Mouse (Mus musculus) stomach, embryonic 16.5 days (tissue): ENCODE measurements at regions not wholly inside any gene's neighbourhood (a gene's known extent, or its start where the extent isn't known, plus 50 kb on each side); places are given as distances from the start of the nearest gene placed in this dataset.
A peak's percentile ranks its signal among the peaks of the same experiment; 100 is the strongest.

Experiments used
- ATAC-seq: fragments of 200-750 bp; cut with Nextera tagmentation; 2 replicates; pipeline ENCODE4 v1.8.0; 2017; ENCODE audit warnings: moderate number of reproducible peaks, moderate TSS enrichment; ENCODE audit not compliant: insufficient read depth, low FRiP score
- H3K27ac ChIP-seq: fragments of 300-500 bp; sonication (generic); 2 replicates; pipeline ENCODE4 v1.5.1; 2014; ENCODE audit warnings: low read length
- H3K27me3 ChIP-seq: fragments of 300-500 bp; sonication (generic); 2 replicates; pipeline ENCODE4 v1.6.1; 2014; ENCODE audit warnings: low read length, control low read depth, mixed read lengths; ENCODE audit not compliant: control insufficient read depth, insufficient read depth
- H3K36me3 ChIP-seq: fragments of 300-500 bp; sonication (generic); 2 replicates; pipeline ENCODE4 v1.6.1; 2014; ENCODE audit warnings: low read length; ENCODE audit not compliant: control insufficient read depth, insufficient read depth
- H3K4me1 ChIP-seq: fragments of 300-500 bp; sonication (generic); 2 replicates; pipeline ENCODE4 v1.6.1; 2014; ENCODE audit warnings: low read length, control low read depth, mixed read lengths; ENCODE audit not compliant: control insufficient read depth, insufficient read depth
- H3K4me2 ChIP-seq: fragments of 300-500 bp; sonication (generic); 2 replicates; pipeline ENCODE4 v1.6.1; 2014; ENCODE audit warnings: low read depth, low read length, mixed read lengths
- H3K4me3 ChIP-seq: fragments of 300-500 bp; sonication (generic); replicated peaks from 2 replicates; pipeline ENCODE4 v1.5.1; 2014; ENCODE audit warnings: mild to moderate bottlenecking, low read length
- H3K9ac ChIP-seq: fragments of 300-500 bp; sonication (generic); 2 replicates; pipeline ENCODE4 v1.6.1; 2014; ENCODE audit warnings: low read length
- H3K9me3 ChIP-seq: fragments of 300-500 bp; sonication (generic); replicated peaks from 2 replicates; pipeline ENCODE4 v1.6.1; 2016; ENCODE audit warnings: low read length, control low read depth; ENCODE audit not compliant: control insufficient read depth
- WGBS: fragments of 180-500 bp; shearing (Covaris S2); extraction: QIAGEN DNeasy Blood & Tissue Kit; methylation state at CpG from one replicate; pipeline ENCODE4 v1.1.7; 2014; 5-methylcytosine and 5-hydroxymethylcytosine counted together

GRCm38 (mm10) chr10:37436849-37437248 lies 298.1 kb upstream of the Marcks start:
- Histone ChIP-seq H3K4me1 (no peaks in the 10 kb centered on the region), H3K9me3 (no peaks in the 10 kb centered on the region), H3K27ac (no peak overlapping the region), H3K4me2 (no peak overlapping the region), H3K4me3 (no peak overlapping the region), H3K36me3 (no peaks in the 10 kb centered on the region), H3K9ac (no peak overlapping the region), H3K27me3 (no peaks in the 10 kb centered on the region)
- ATAC-seq: no peak

GRCm38 (mm10) chr10:37434229-37434628 lies 295.5 kb upstream of the Marcks start:
- Histone ChIP-seq H3K9me3 (no peaks in the 10 kb centered on the region), H3K9ac (no peak overlapping the region), H3K27ac (no peak overlapping the region), H3K4me3 (no peak overlapping the region), H3K4me2 (no peak overlapping the region), H3K36me3 (no peaks in the 10 kb centered on the region), H3K27me3 (no peaks in the 10 kb centered on the region), H3K4me1 (no peaks in the 10 kb centered on the region)
- WGBS: 74% methylated on average over 5 of the region's 5 CpGs
- no peak for ATAC-seq

GRCm38 (mm10) chr10:37423047-37423446 lies 284.3 kb upstream of the Marcks start:
- no peak overlapping the region for H3K4me3 ChIP-seq
- no peaks in the 10 kb centered on the region for H3K27me3 ChIP-seq
- H3K9ac ChIP-seq: no peak overlapping the region
- ATAC-seq: no peak
- H3K36me3 ChIP-seq: no peaks in the 10 kb centered on the region
- H3K27ac ChIP-seq: no peak overlapping the region
- no peaks in the 10 kb centered on the region for H3K4me1 ChIP-seq
- 14% methylated on average over 1 of the region's 1 CpGs for WGBS
- no peaks in the 10 kb centered on the region for H3K9me3 ChIP-seq
- no peak overlapping the region for H3K4me2 ChIP-seq

- Histone ChIP-seq H3K36me3 (no peaks in the 10 kb centered on the region), H3K27ac (no peak overlapping the region)
- WGBS: 21% methylated on average over 2 of the region's 2 CpGs
Observed at GRCm38 (mm10) chr10:37422612-37423011, 283.9 kb upstream of the Marcks start.

GRCm38 (mm10) chr10:37416321-37416720 lies 277.6 kb upstream of the Marcks start:
- Histone ChIP-seq H3K4me2 (no peak overlapping the region), H3K4me1 (no peaks in the 10 kb centered on the region), H3K36me3 (no peaks in the 10 kb centered on the region), H3K9me3 (no peaks in the 10 kb centered on the region), H3K27me3 (no peaks in the 10 kb centered on the region), H3K27ac (no peak overlapping the region), H3K4me3 (no peak overlapping the region), H3K9ac (no peak overlapping the region)
- ATAC-seq: no peak
- WGBS: 75% methylated on average over 1 of the region's 1 CpGs

More at GRCm38 (mm10) chr10:37422612-37423011, 283.9 kb upstream of the Marcks start:
- H3K4me3 ChIP-seq: no peak overlapping the region
- 0 out of 2 replicates have a peak overlapping the region, but pooled peaks have one; percentile 9 for H3K4me2 ChIP-seq
- ATAC-seq: no peak
- no peaks in the 10 kb centered on the region for H3K9me3 ChIP-seq
- H3K27me3 ChIP-seq: no peaks in the 10 kb centered on the region
- no peak overlapping the region for H3K9ac ChIP-seq
- no peaks in the 10 kb centered on the region for H3K4me1 ChIP-seq

- no peak overlapping the region for H3K27ac ChIP-seq
- H3K4me3 ChIP-seq: no peak overlapping the region
- no peaks in the 10 kb centered on the region for H3K9me3 ChIP-seq
- 88% methylated on average over 1 of the region's 1 CpGs for WGBS
- H3K4me2 ChIP-seq: no peak overlapping the region
- no peaks in the 10 kb centered on the region for H3K4me1 ChIP-seq
- H3K9ac ChIP-seq: no peak overlapping the region
- ATAC-seq: no peak
- H3K27me3 ChIP-seq: no peaks in the 10 kb centered on the region
- H3K36me3 ChIP-seq: no peaks in the 10 kb centered on the region
Observed at GRCm38 (mm10) chr10:37412401-37412800, 273.7 kb upstream of the Marcks start.

- H3K9ac ChIP-seq: no peak overlapping the region
- H3K36me3 ChIP-seq: no peaks in the 10 kb centered on the region
- no peak for ATAC-seq
- H3K9me3 ChIP-seq: no peaks in the 10 kb centered on the region
- H3K4me3 ChIP-seq: no peak overlapping the region
- H3K27me3 ChIP-seq: no peaks in the 10 kb centered on the region
- no peak overlapping the region for H3K27ac ChIP-seq
- H3K4me2 ChIP-seq: no peak overlapping the region
- no peaks in the 10 kb centered on the region for H3K4me1 ChIP-seq
- whole genome bisulfite sequencing: 50% methylated on average over 1 of the region's 1 CpGs
Observed at GRCm38 (mm10) chr10:37409749-37410148, 271.0 kb upstream of the Marcks start.

GRCm38 (mm10) chr10:37407487-37407886 lies 268.8 kb upstream of the Marcks start:
- H3K4me2 ChIP-seq: no peak overlapping the region
- H3K4me3 ChIP-seq: no peak overlapping the region
- no peak for ATAC-seq
- 87% methylated on average over 2 of the region's 2 CpGs for WGBS
- H3K4me1 ChIP-seq: no peaks in the 10 kb centered on the region
- H3K27ac ChIP-seq: no peak overlapping the region
- no peak overlapping the region for H3K9ac ChIP-seq
- no peaks in the 10 kb centered on the region for H3K36me3 ChIP-seq
- no peaks in the 10 kb centered on the region for H3K27me3 ChIP-seq
- H3K9me3 ChIP-seq: no peaks in the 10 kb centered on the region

GRCm38 (mm10) chr10:37404933-37405332 lies 266.2 kb upstream of the Marcks start:
- ATAC-seq: no peak
- no peak overlapping the region for H3K27ac ChIP-seq
- peaks cover 4% of the 10 kb centered on the region; the same call in 1 of the 2 replicates for H3K4me1 ChIP-seq
- 89% methylated on average over 4 of the region's 4 CpGs for WGBS
- no peak overlapping the region for H3K4me3 ChIP-seq
- H3K27me3 ChIP-seq: no peaks in the 10 kb centered on the region
- no peaks in the 10 kb centered on the region for H3K36me3 ChIP-seq
- no peaks in the 10 kb centered on the region for H3K9me3 ChIP-seq
- H3K4me2 ChIP-seq: no peak overlapping the region
- H3K9ac ChIP-seq: no peak overlapping the region

GRCm38 (mm10) chr10:37404407-37404806 lies 265.7 kb upstream of the Marcks start:
- H3K4me1 ChIP-seq: peaks cover 4% of the 10 kb centered on the region; the same call in 1 of the 2 replicates
- no peaks in the 10 kb centered on the region for H3K27me3 ChIP-seq
- no peaks in the 10 kb centered on the region for H3K36me3 ChIP-seq
- no peak overlapping the region for H3K9ac ChIP-seq
- H3K27ac ChIP-seq: no peak overlapping the region
- no peak overlapping the region for H3K4me3 ChIP-seq
- H3K9me3 ChIP-seq: no peaks in the 10 kb centered on the region
- no peak for ATAC-seq
- H3K4me2 ChIP-seq: no peak overlapping the region
